In genomic region chr4:123227707-123228106, GRCm38 (mm10) we compare ENCODE assay signal across 8 mouse cellular contexts. TPM values are rescaled to one million over a fixed set of nuclear protein-coding genes. Genes with fewer than 3 reads are reported as not detected.
DNase-seq lines count a peak whose midpoint lies in the region; ATAC-seq and TF ChIP-seq lines count a peak whose summit lies in the region.

No protein-coding gene starts in this region.

- 29% methylated on average over 4 of the region's 4 CpGs for WGBS in intestine, embryonic 14.5 days
- 44% methylated on average over 4 of the region's 4 CpGs for WGBS in intestine, postnatal 0 days
- WGBS in embryonic facial prominence, embryonic 10.5 days: 46% methylated on average over 4 of the region's 4 CpGs
- WGBS in heart, embryonic 10.5 days: 23% methylated on average over 4 of the region's 4 CpGs
- WGBS in lung, postnatal 0 days: 24% methylated on average over 4 of the region's 4 CpGs

- no peaks in the 10 kb centered on the region for H3K36me3 ChIP-seq in intestine, embryonic 14.5 days (ENCODE audit: control insufficient read depth, insufficient read depth, low read length)
- H3K36me3 ChIP-seq in intestine, postnatal 0 days (ENCODE audit: control insufficient read depth, insufficient read depth): no peaks in the 10 kb centered on the region
- H3K36me3 ChIP-seq in embryonic facial prominence, embryonic 10.5 days (replicated peaks): no peaks in the 10 kb centered on the region
- no peaks in the 10 kb centered on the region for H3K36me3 ChIP-seq in heart, embryonic 10.5 days
- H3K36me3 ChIP-seq in lung, postnatal 0 days (ENCODE audit: insufficient read depth, low read length): no peaks in the 10 kb centered on the region

- H3K4me1 ChIP-seq in intestine, embryonic 14.5 days (replicated peaks; ENCODE audit: control insufficient read depth, insufficient read depth, low read length): peaks cover 32% of the 10 kb centered on the region
- 0 out of 2 replicates have a peak, but pooled peaks cover 4% of the 10 kb centered on the region for H3K4me1 ChIP-seq in intestine, postnatal 0 days (replicated peaks; ENCODE audit: control insufficient read depth, insufficient read depth, low read length)
- peaks cover 28% of the 10 kb centered on the region for H3K4me1 ChIP-seq in embryonic facial prominence, embryonic 10.5 days
- H3K4me1 ChIP-seq in heart, embryonic 10.5 days: peaks cover 41% of the 10 kb centered on the region
- H3K4me1 ChIP-seq in lung, postnatal 0 days (ENCODE audit: insufficient read depth, low read depth, low read length): peaks cover 5% of the 10 kb centered on the region; the same call in 1 of the 2 replicates

- H3K27ac ChIP-seq in intestine, embryonic 14.5 days (ENCODE audit: low read depth): peak overlapping the region; percentile 20
- H3K27ac ChIP-seq in intestine, postnatal 0 days (ENCODE audit: low read depth, low read length): no peak overlapping the region
- H3K27ac ChIP-seq in embryonic facial prominence, embryonic 10.5 days (replicated peaks): peak overlapping the region; percentile 65; the same call in 1 of the 2 replicates
- peak overlapping the region; percentile 65 for H3K27ac ChIP-seq in heart, embryonic 10.5 days
- H3K27ac ChIP-seq in lung, postnatal 0 days (ENCODE audit: low read length): peak overlapping the region; percentile 60; the same call in 1 of the 2 replicates

- no peaks in the 10 kb centered on the region for H3K9me3 ChIP-seq in intestine, embryonic 14.5 days (ENCODE audit: control insufficient read depth, low read length)
- no peaks in the 10 kb centered on the region for H3K9me3 ChIP-seq in intestine, postnatal 0 days (ENCODE audit: control insufficient read depth)
- H3K9me3 ChIP-seq in embryonic facial prominence, embryonic 10.5 days: no peaks in the 10 kb centered on the region
- H3K9me3 ChIP-seq in heart, embryonic 10.5 days: no peaks in the 10 kb centered on the region
- no peaks in the 10 kb centered on the region for H3K9me3 ChIP-seq in lung, postnatal 0 days (ENCODE audit: low read length)

- H3K4me3 ChIP-seq in intestine, embryonic 14.5 days (ENCODE audit: low read depth, low read length): no peak overlapping the region
- no peak overlapping the region for H3K4me3 ChIP-seq in intestine, postnatal 0 days (ENCODE audit: low read depth, low read length)
- H3K4me3 ChIP-seq in embryonic facial prominence, embryonic 10.5 days: no peak overlapping the region
- no peak overlapping the region for H3K4me3 ChIP-seq in heart, embryonic 10.5 days
- H3K4me3 ChIP-seq in lung, postnatal 0 days (ENCODE audit: low read depth, low read length): no peak overlapping the region

- ATAC-seq in intestine, embryonic 14.5 days (replicated peaks; ENCODE audit: low FRiP score, low TSS enrichment, low read depth): peak; percentile 9; the same call in 1 of the 2 replicates
- no peak; the same call in 1 of the 2 replicates for ATAC-seq in intestine, postnatal 0 days
- peak; percentile 58 for ATAC-seq in lung, postnatal 0 days

- H3K4me2 ChIP-seq in intestine, embryonic 14.5 days (ENCODE audit: low read length): no peak overlapping the region
- no peak overlapping the region for H3K4me2 ChIP-seq in intestine, postnatal 0 days (replicated peaks; ENCODE audit: low read depth)
- H3K4me2 ChIP-seq in lung, postnatal 0 days (replicated peaks; ENCODE audit: low read depth, low read length): no peak overlapping the region

- no peak for TF ChIP-seq CTCF in intestine, postnatal 0 days (IDR thresholded peaks at IDR 0.05; ENCODE audit: low read depth)
- TF ChIP-seq CTCF in lung, postnatal 0 days (IDR thresholded peaks at IDR 0.05): no peak

- no peak for DNase-seq in intestine, embryonic 14.5 days (ENCODE audit: low spot score)
- no peak for DNase-seq in embryonic facial prominence, embryonic 10.5 days (ENCODE audit: low spot score)
- no peak for DNase-seq in heart, embryonic 10.5 days (ENCODE audit: low spot score)
- peak; percentile 72 for DNase-seq in lung, postnatal 0 days (ENCODE audit: low spot score)
- no peak for DNase-seq in urinary bladder, postnatal 36 days (ENCODE audit: low spot score in 2 of 2)
- no peak for DNase-seq in thymus, postnatal 25 days
- no peak for DNase-seq in cerebellum, postnatal 25 days

- no peak for TF ChIP-seq EP300 in lung, postnatal 0 days (IDR thresholded peaks at IDR 0.05)

- H3K27me3 ChIP-seq in intestine, embryonic 14.5 days (replicated peaks; ENCODE audit: control insufficient read depth, insufficient read depth, low read length): no peaks in the 10 kb centered on the region
- H3K27me3 ChIP-seq in intestine, postnatal 0 days (replicated peaks; ENCODE audit: control insufficient read depth, insufficient read depth, low read length): no peaks in the 10 kb centered on the region
- peaks cover 40% of the 10 kb centered on the region for H3K27me3 ChIP-seq in embryonic facial prominence, embryonic 10.5 days (replicated peaks; ENCODE audit: low read depth, poor library complexity, severe bottlenecking)
- H3K27me3 ChIP-seq in heart, embryonic 10.5 days (ENCODE audit: insufficient read depth, poor library complexity, severe bottlenecking): peaks cover 35% of the 10 kb centered on the region
- no peaks in the 10 kb centered on the region for H3K27me3 ChIP-seq in lung, postnatal 0 days (replicated peaks; ENCODE audit: insufficient read depth, low read length)

- H3K9ac ChIP-seq in intestine, embryonic 14.5 days (ENCODE audit: low read length): no peak overlapping the region
- no peak overlapping the region for H3K9ac ChIP-seq in intestine, postnatal 0 days (ENCODE audit: low read depth, low read length)
- no peak overlapping the region for H3K9ac ChIP-seq in lung, postnatal 0 days (replicated peaks; ENCODE audit: low read depth)

RNA-seq across cellular contexts. Expression of gene Heyl, which starts 5.6 kb away (rescaled TPM):
- polyA plus RNA-seq in intestine, embryonic 14.5 days (2014; fragmentation: Nextera tagmentation; extraction: Ambion mirVana): 16.0 and 16.8 TPM in 2 replicates
- 4.3 and 4.5 TPM in 2 replicates for polyA plus RNA-seq in intestine, postnatal 0 days (2015; fragmentation: Nextera tagmentation; extraction: Ambion mirVana)
- 13.4 and 13.5 TPM in 2 replicates for polyA plus RNA-seq in embryonic facial prominence, embryonic 10.5 days (2016; fragmentation: Nextera tagmentation; extraction: Ambion mirVana)
- 3.2 and 3.9 TPM in 2 replicates for polyA plus RNA-seq in heart, embryonic 10.5 days (2016; fragmentation: Nextera tagmentation; extraction: Ambion mirVana)
- 20.3 and 23.6 TPM in 2 replicates for polyA plus RNA-seq in lung, postnatal 0 days (2015; fragmentation: Nextera tagmentation; extraction: Ambion mirVana)

RNA-seq across cellular contexts. Expression of gene Nt5c1a, which starts 26.4 kb away (rescaled TPM):
- not detected in 2 replicates for polyA plus RNA-seq in intestine, embryonic 14.5 days (2014; fragmentation: Nextera tagmentation; extraction: Ambion mirVana)
- not detected in 2 replicates for polyA plus RNA-seq in intestine, postnatal 0 days (2015; fragmentation: Nextera tagmentation; extraction: Ambion mirVana)
- polyA plus RNA-seq in embryonic facial prominence, embryonic 10.5 days (2016; fragmentation: Nextera tagmentation; extraction: Ambion mirVana): not detected in 2 replicates
- polyA plus RNA-seq in heart, embryonic 10.5 days (2016; fragmentation: Nextera tagmentation; extraction: Ambion mirVana): 0.31 and 0.46 TPM in 2 replicates
- 0.10 TPM in 1 of 2 replicates, not detected in the other for polyA plus RNA-seq in lung, postnatal 0 days (2015; fragmentation: Nextera tagmentation; extraction: Ambion mirVana)

RNA-seq across cellular contexts. Expression of gene Pabpc4, which starts 34.4 kb away (rescaled TPM):
- polyA plus RNA-seq in intestine, embryonic 14.5 days (2014; fragmentation: Nextera tagmentation; extraction: Ambion mirVana): 72.1 and 72.2 TPM in 2 replicates
- 12.6 and 15.0 TPM in 2 replicates for polyA plus RNA-seq in intestine, postnatal 0 days (2015; fragmentation: Nextera tagmentation; extraction: Ambion mirVana)
- polyA plus RNA-seq in embryonic facial prominence, embryonic 10.5 days (2016; fragmentation: Nextera tagmentation; extraction: Ambion mirVana): 54.9 and 59.4 TPM in 2 replicates
- 70.4 and 73.3 TPM in 2 replicates for polyA plus RNA-seq in heart, embryonic 10.5 days (2016; fragmentation: Nextera tagmentation; extraction: Ambion mirVana)
- 10.8 and 11.4 TPM in 2 replicates for polyA plus RNA-seq in lung, postnatal 0 days (2015; fragmentation: Nextera tagmentation; extraction: Ambion mirVana)

RNA-seq across cellular contexts. Expression of gene Hpcal4, which starts 44.7 kb away (rescaled TPM):
- polyA plus RNA-seq in intestine, embryonic 14.5 days (2014; fragmentation: Nextera tagmentation; extraction: Ambion mirVana): 7.5 and 7.8 TPM in 2 replicates
- 5.0 and 7.2 TPM in 2 replicates for polyA plus RNA-seq in intestine, postnatal 0 days (2015; fragmentation: Nextera tagmentation; extraction: Ambion mirVana)
- 0.60 and 0.95 TPM in 2 replicates for polyA plus RNA-seq in embryonic facial prominence, embryonic 10.5 days (2016; fragmentation: Nextera tagmentation; extraction: Ambion mirVana)
- polyA plus RNA-seq in heart, embryonic 10.5 days (2016; fragmentation: Nextera tagmentation; extraction: Ambion mirVana): 0.41 and 1.3 TPM in 2 replicates
- 0.20 and 0.51 TPM in 2 replicates for polyA plus RNA-seq in lung, postnatal 0 days (2015; fragmentation: Nextera tagmentation; extraction: Ambion mirVana)
